Mouse (Mus musculus): ENCODE results near the gene Adamtsl1. TPM values are rescaled to one million over a fixed set of nuclear protein-coding genes. Genes with fewer than 3 reads are reported as not detected.

Gene Adamtsl1
- polyA plus RNA-seq, 1 experiment from 2014 or later = 1.1 TPM

- no peak for DNase-seq (ENCODE audit: low spot score)
Measured at GRCm38 (mm10) chr4:86045876-86046275, 531.9 kb downstream of the Adamtsl1 start.

- DNase-seq (ENCODE audit: low spot score) = no peak
Measured at GRCm38 (mm10) chr4:86046881-86047280, 532.9 kb downstream of the Adamtsl1 start.

GRCm38 (mm10) chr4:86053487-86054237, 539.7 kb downstream of the Adamtsl1 start:
- DNase-seq (ENCODE audit: low spot score) = no peak

GRCm38 (mm10) chr4:86060614-86061013, 546.6 kb downstream of the Adamtsl1 start:
- DNase-seq (ENCODE audit: low spot score) = no peak

- no peak for DNase-seq (ENCODE audit: low spot score)
Measured at GRCm38 (mm10) chr4:86068376-86068775, 554.4 kb downstream of the Adamtsl1 start.

GRCm38 (mm10) chr4:86068875-86069718, 555.1 kb downstream of the Adamtsl1 start:
- DNase-seq (ENCODE audit: low spot score) = no peak

GRCm38 (mm10) chr4:86074871-86075270, 560.9 kb downstream of the Adamtsl1 start:
- DNase-seq (ENCODE audit: low spot score) = no peak

- DNase-seq (ENCODE audit: low spot score) = no peak
Measured at GRCm38 (mm10) chr4:86077355-86077754, 563.4 kb downstream of the Adamtsl1 start.

- DNase-seq (ENCODE audit: low spot score) = no peak
Measured at GRCm38 (mm10) chr4:86077854-86078253, 563.9 kb downstream of the Adamtsl1 start.

GRCm38 (mm10) chr4:86087508-86087907, 573.5 kb downstream of the Adamtsl1 start:
- DNase-seq (ENCODE audit: low spot score) = no peak

GRCm38 (mm10) chr4:86103207-86103606, 589.2 kb downstream of the Adamtsl1 start:
- DNase-seq (ENCODE audit: low spot score) = no peak

- no peak for DNase-seq (ENCODE audit: low spot score)
Measured at GRCm38 (mm10) chr4:86108325-86108724, 594.4 kb downstream of the Adamtsl1 start.

- DNase-seq (ENCODE audit: low spot score) = no peak
Measured at GRCm38 (mm10) chr4:86119067-86119466, 605.1 kb downstream of the Adamtsl1 start.

- DNase-seq (ENCODE audit: low spot score) = no peak
Measured at GRCm38 (mm10) chr4:86122431-86122830, 608.5 kb downstream of the Adamtsl1 start.

- no peak for DNase-seq (ENCODE audit: low spot score)
Measured at GRCm38 (mm10) chr4:86124374-86124773, 610.4 kb downstream of the Adamtsl1 start.

- DNase-seq (ENCODE audit: low spot score) = no peak
Measured at GRCm38 (mm10) chr4:86126636-86127035, 612.7 kb downstream of the Adamtsl1 start.

- DNase-seq (ENCODE audit: low spot score) = no peak
Measured at GRCm38 (mm10) chr4:86158551-86158950, 644.6 kb downstream of the Adamtsl1 start.

GRCm38 (mm10) chr4:86159362-86159761, 645.4 kb downstream of the Adamtsl1 start:
- DNase-seq (ENCODE audit: low spot score) = no peak

- DNase-seq (ENCODE audit: low spot score) = no peak
Measured at GRCm38 (mm10) chr4:86170763-86171162, 656.8 kb downstream of the Adamtsl1 start.

GRCm38 (mm10) chr4:86171461-86171860, 657.5 kb downstream of the Adamtsl1 start:
- DNase-seq (ENCODE audit: low spot score) = no peak

GRCm38 (mm10) chr4:86177471-86177870, 663.5 kb downstream of the Adamtsl1 start:
- no peak for DNase-seq (ENCODE audit: low spot score)

GRCm38 (mm10) chr4:86178116-86178515, 664.1 kb downstream of the Adamtsl1 start:
- DNase-seq (ENCODE audit: low spot score) = no peak

Measured in thymus, postnatal 0 days (tissue).